Mouse (Mus musculus) gastrocnemius, adult 8-10 months (tissue): ENCODE results near the gene Stk35. TPM values are rescaled to one million over a fixed set of nuclear protein-coding genes. Genes with fewer than 3 reads are reported as not detected.
A peak's percentile ranks its signal among the peaks of the same experiment; 100 is the strongest.
"Not testable (repeated sequence)": the region's sequence is repeated elsewhere in the genome, so short reads cannot be mapped to it uniquely, and the experiment has no call there.

Experiments
- DNase-seq, 2 experiments: peaks; one replicate each; pipeline ENCODE4 v3.0.0; 2022; ENCODE audit warnings: low spot score in 2 of 2
- total RNA-seq, 4 experiments: library from RNA; stranded (reverse); gene quantifications; 2 replicates each; pipeline ENCODE4 v1.2.4; 2022

Stk35 gene
- total RNA-seq, 4 experiments from 2014 or later, result 7.5 to 10.1 (median 7.8) TPM

- DNase-seq, result no peak
These were observed 34.6 kb downstream of the Stk35 start for GRCm38 (mm10) chr2:129834881-129835280.

- no peak for DNase-seq
These were observed 36.6 kb downstream of the Stk35 start for GRCm38 (mm10) chr2:129836921-129837320.

- DNase-seq, result no peak
These were observed 38.0 kb downstream of the Stk35 start for GRCm38 (mm10) chr2:129838321-129838720.

- DNase-seq, result no peak
These were observed 45.5 kb downstream of the Stk35 start for GRCm38 (mm10) chr2:129845826-129846225.

- DNase-seq, result no peak
These were observed 46.2 kb downstream of the Stk35 start for GRCm38 (mm10) chr2:129846501-129846900.

- DNase-seq, result not testable (repeated sequence)
These were observed 48.8 kb downstream of the Stk35 start for GRCm38 (mm10) chr2:129849078-129849477.

- no peak for DNase-seq
These were observed 51.2 kb downstream of the Stk35 start for GRCm38 (mm10) chr2:129851512-129851911.

GRCm38 (mm10) chr2:129863256-129863655 lies 62.9 kb downstream of the Stk35 start:
- no peak for DNase-seq

- DNase-seq, result peak in 1 of 2 experiments; percentile 45
These were observed 64.6 kb downstream of the Stk35 start for GRCm38 (mm10) chr2:129864958-129865357.

- no peak for DNase-seq
These were observed 68.8 kb downstream of the Stk35 start for GRCm38 (mm10) chr2:129869151-129869550.

GRCm38 (mm10) chr2:129871246-129871645 lies 70.9 kb downstream of the Stk35 start:
- no peak for DNase-seq

GRCm38 (mm10) chr2:129872071-129872470 lies 71.8 kb downstream of the Stk35 start:
- no peak for DNase-seq

- peak; percentile 41 to 55 for DNase-seq
These were observed 73.2 kb downstream of the Stk35 start for GRCm38 (mm10) chr2:129873489-129873888.

GRCm38 (mm10) chr2:129874084-129874483 lies 73.8 kb downstream of the Stk35 start:
- DNase-seq, result no peak

GRCm38 (mm10) chr2:129874509-129875095 lies 74.3 kb downstream of the Stk35 start:
- DNase-seq, result no peak

- no peak for DNase-seq
These were observed 76.6 kb downstream of the Stk35 start for GRCm38 (mm10) chr2:129876935-129877334.

GRCm38 (mm10) chr2:129879817-129880216 lies 79.5 kb downstream of the Stk35 start:
- peak in 1 of 2 experiments; percentile 13 for DNase-seq

GRCm38 (mm10) chr2:129880226-129880625 lies 79.9 kb downstream of the Stk35 start:
- DNase-seq, result no peak

- no peak for DNase-seq
These were observed 81.6 kb downstream of the Stk35 start for GRCm38 (mm10) chr2:129881886-129882285.
